Mouse (Mus musculus) urinary bladder, postnatal 36 days (tissue): ENCODE results near the gene Depp1.

Experiments used
- DNase-seq, 2 experiments: peaks; one replicate each; pipeline ENCODE4 v3.0.0; 2022; ENCODE audit warnings: low spot score in 2 of 2, mixed read lengths in 1 of 2

Gene Depp1

DNA sequence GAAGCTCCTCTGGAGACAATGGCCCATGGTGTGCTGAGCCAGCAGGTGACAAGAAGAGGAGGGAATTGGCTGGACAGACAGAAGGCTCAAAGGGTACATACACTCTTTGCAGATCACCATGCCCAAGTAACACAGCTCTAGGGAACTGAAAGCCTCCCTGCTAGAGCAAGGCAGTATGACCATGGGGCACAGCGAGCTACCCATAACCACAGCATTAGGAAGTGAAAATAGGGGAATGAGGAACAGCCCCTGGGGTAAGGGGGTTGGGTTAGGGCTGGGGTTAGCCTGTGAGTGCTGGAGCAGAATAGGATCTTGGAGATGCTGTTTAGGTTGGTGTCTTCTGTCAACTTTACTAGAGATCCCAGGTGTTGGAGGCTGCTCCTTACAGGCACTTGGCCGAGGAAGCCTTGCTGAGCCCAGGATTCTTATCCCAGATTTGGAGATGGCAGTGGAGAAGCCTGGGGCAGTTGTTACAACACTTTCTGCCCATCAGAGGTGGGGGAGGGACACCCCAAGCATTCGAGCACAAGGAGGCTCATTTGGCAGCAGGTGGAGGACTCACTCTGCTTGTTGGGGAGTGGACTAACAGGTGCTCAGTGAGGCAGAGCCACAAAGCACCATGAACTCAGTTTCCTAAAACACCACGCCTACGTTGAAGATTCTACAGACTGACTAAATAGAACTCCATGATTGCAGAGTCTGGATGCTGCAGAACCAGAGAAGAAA lies 29.3 kb downstream of the Depp1 start:
- no peak for DNase-seq

DNA sequence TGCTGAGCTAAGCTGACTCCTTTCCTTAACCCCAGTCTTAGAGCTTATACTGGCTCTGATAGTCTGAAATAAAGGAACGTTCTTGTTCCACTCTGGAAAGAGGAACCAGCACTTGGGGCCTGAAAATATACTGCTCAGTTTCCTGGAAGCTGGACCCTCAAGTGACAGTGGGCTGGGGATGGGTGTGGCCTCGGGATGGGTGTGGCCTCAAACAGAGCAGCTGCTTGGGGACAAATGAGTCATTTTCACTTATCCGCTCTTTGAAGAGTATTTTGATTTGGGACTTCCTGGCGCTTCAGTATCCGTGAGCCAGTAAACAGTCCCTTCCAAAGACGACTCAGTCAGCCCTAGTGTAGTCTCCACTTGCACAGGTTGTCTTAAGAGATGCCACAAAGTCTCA lies 31.9 kb downstream of the Depp1 start:
- DNase-seq: peak in 1 of 2 experiments; percentile 52

DNA sequence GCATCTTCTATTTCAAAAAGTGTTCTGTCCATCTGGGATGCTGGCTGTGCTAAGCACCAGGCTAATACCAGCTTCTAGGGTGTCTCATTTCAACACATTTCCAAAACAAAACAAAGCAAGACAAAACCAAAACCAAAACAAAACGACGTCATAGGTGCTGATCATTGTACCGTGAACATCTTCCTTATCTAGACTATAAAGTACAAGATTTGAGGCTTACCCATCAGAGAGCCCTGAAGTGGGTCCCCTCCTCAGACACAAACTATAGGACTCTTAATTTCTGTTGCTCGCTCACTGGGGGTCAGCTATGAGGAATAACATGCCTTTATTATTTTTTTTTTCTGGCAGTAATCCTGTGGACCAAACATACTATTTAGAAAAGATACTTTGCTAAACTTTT lies 43.2 kb downstream of the Depp1 start:
- DNase-seq: no peak

DNA sequence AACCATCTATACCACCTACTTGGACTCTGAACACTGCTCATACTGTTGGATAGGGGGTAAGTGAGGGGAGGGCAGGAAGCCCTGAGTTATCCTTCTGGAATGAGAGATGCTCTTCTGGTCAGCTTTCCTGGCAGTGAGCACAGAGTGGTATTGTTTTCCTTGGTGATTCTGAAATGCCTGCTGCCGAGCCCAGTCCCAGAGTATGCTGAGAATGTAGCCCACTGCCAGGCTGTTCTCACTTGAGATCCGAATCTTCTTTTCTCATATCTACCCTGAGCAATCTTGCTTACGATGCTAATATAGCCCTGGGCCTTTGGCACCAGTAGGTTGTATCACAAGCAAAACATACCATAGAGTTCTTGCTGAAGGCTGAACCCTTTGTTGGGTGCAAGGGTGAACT lies 43.9 kb downstream of the Depp1 start:
- DNase-seq: no peak

DNA sequence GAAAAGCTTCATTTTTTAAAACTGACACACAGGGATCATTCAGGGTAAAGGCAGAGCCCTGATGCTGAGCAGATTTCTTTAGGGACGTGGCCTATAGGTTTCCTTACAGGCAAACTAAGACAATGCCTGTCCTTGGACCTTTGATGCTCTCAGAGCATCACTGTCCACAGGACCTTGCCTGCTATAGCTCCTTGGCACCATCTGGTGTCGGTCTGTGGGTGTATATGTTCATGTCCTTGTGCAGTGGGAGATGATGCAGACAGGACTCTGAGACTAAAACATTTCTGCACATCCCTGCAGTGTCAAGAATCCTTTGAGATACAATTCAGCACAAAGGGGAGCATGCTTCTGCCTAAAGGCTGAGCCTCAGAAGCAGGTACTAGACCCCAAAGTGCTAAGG lies 47.0 kb downstream of the Depp1 start:
- no peak for DNase-seq

DNA sequence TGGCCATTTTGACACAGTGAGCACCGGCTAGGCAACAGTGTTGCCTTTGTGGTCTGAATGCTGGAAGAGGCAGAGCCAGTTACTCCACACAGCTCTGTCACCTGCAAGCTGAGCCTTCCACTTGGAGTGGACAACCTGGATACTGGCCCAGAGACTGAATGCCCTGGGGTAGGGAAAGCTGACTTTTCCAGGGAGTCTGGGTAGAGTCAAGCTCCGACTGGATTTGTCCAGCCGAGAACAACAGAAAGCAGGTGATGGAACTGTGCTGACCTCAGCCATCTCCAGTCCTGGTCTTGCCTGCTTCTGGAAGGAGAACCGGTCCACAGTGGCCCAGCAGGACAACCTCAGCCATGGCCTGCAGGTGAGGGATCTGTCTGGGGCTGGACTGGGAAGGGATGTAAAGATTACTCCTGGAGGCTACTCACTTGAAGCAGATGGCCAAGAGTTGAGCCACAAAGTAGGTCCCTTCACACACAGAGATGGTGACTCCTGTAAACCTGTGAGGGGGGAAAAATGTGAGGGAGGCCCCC lies 47.6 kb downstream of the Depp1 start:
- no peak for DNase-seq

DNA sequence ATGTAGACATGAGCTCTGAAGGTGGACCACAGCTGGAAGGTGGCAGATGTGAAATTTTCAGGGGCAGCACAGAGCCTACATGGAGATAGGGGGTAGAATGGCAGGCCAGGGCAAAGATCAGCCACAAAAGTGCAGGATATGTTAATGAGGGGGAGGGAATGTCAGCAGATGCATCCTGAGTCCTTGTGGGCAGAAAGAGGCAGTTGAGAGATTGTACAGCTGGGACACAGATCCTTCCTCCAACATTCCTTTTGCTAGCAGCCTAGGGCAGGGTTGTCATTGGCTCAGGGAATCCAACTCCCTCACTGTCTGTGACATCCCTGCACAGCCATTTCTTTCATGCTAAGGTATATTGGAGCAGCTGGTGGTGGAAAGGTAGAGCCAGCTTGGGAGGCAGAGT lies 50.4 kb downstream of the Depp1 start:
- DNase-seq: no peak
